Mouse (Mus musculus): Measurements from ENCODE around the gene Arhgef16.
A peak's percentile ranks its signal among the peaks of the same experiment; 100 is the strongest.

Gene Arhgef16

GRCm38 (mm10) chr4:154301466-154301881 lies at the start of gene Arhgef16:
TSS of gene Arhgef16 (minus strand) at chr4:154301676.
- DNase-seq = peak; percentile 42

DNA sequence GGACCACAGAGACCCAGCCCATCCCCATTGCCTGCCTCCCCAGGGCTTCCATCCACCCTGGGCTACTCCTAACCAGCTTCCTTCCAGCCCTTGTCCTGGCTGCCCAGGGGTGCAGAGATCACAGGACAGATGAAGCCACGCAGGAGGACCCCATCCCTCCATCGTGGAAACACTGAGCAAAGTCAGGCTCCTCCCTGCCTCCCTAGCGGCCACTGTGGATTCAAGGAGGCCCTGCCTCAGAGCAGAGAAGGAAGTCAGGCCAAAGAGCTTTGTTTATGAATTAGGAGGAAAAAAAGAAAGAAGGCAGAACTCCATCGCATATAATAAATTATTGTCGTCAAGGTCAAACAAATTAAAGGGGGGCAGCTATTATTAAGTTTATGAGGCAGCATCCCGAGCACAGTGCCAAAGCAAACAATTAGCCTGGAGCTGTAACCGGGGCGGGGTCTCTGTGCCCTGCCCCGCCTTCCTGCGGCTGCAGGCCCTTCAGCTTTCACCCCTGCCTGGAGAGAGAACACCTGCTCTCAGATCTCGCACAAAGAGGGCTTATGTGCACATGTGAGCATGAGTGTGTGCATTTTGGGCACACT lies 46.8 kb upstream of the Arhgef16 start:
- DNase-seq = no peak

GRCm38 (mm10) chr4:154346731-154347522 lies 45.5 kb upstream of the Arhgef16 start:
- no peak for DNase-seq

GRCm38 (mm10) chr4:154336650-154337049 lies 35.2 kb upstream of the Arhgef16 start:
- DNase-seq = no peak

- no peak for DNase-seq
Observed at GRCm38 (mm10) chr4:154335761-154336160, 34.3 kb upstream of the Arhgef16 start, which contains the start of gene B230104I21Rik. TSS of gene B230104I21Rik (plus strand) at chr4:154336127.

DNA sequence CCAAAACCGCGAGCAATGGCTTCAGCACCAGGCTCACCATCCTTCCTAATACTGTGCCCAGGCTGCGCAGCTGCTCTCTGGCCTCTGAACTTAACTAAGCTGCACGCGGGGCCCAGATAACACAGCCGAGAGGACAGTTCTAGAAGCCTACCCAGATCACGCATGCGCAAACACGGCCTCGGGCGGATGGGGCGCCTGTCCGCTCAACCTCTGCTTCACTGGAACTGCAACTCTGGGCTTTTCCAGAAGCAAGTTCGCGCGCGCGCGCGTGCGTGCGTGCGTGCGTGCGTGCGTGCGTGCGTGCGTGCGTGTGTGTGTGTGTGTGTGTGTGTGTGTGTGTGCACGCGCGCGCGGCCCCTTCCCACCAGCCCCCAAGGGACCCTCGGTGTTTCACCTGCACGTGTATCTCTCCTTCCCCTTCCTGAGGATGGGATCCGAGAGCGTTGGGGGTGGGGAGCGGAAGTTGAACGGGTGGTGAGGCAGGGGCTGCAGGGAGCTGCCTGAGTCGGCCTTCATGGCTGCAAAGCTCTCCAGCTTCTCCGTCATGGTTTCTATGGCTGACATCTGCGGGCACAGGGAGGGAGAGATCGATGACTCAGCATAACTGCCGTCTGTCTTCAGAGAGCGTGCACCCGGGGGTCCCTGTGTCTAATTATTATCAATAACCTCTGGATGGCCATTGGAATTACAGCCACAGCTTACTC lies 33.4 kb upstream of the Arhgef16 start:
- DNase-seq = peak; percentile 24

GRCm38 (mm10) chr4:154333300-154333699 lies 31.8 kb upstream of the Arhgef16 start:
- no peak for DNase-seq

DNA sequence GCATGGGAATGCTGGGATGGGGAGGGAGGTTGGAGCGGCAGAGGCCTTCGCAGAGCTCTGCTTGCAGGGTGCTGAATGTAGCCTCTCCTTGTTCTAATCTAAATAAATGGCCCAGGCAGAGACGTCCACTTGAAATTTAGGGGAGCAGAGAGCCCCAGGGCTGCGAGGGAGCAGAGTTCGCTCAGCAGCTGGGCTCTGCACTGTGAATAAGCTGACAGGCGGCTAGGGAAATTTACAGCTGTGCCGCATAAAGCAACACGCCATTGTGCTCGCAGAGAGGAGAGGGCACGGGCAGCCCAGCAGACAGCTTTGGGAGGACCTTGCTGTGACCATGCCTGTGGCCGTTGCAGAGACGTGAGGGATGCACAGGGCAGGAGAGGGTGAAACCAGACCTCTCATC lies 29.8 kb upstream of the Arhgef16 start:
- DNase-seq = no peak

GRCm38 (mm10) chr4:154330001-154330400 lies 28.5 kb upstream of the Arhgef16 start:
- no peak for DNase-seq

DNA sequence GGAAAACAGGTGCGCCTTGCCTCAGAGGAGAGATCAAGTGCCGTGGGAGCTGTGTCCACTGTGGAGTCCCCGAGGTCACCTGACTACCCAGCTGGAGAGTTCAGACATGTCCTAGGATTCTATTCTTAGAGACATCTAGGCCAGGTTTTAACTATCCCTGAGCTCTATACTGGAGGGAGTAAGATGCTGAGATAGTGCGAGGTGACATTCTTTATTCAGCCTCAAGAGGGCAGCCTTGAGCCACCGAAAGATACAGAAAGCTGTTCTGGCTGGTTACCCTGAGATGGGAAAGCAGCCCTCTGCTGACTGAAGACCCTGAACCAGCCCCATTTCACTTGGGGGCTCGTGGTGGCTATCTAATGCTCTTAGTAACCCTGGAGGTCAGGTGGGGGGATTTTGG lies 27.4 kb upstream of the Arhgef16 start:
- DNase-seq = peak; percentile 61

GRCm38 (mm10) chr4:154328431-154328830 lies 27.0 kb upstream of the Arhgef16 start:
- DNase-seq = no peak

- DNase-seq = no peak
Observed at GRCm38 (mm10) chr4:154325410-154325809, 23.9 kb upstream of the Arhgef16 start.

DNA sequence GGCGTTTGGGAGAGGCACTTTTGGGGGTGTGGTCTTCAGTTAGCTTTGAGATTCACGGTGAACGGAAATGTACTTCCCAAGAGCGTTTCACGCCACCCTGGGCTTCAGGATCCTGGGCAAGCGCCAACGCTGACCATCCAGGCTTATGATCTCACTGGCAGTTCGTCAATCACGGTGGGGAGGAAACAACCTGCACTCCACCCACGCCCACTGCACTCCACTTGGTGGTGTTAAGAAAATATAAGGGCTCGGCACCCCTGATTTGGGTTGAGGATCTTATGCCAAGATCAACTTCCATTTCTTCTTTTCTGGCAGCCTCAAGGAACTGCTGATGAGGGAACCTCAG lies 12.1 kb upstream of the Arhgef16 start:
- DNase-seq = no peak

DNA sequence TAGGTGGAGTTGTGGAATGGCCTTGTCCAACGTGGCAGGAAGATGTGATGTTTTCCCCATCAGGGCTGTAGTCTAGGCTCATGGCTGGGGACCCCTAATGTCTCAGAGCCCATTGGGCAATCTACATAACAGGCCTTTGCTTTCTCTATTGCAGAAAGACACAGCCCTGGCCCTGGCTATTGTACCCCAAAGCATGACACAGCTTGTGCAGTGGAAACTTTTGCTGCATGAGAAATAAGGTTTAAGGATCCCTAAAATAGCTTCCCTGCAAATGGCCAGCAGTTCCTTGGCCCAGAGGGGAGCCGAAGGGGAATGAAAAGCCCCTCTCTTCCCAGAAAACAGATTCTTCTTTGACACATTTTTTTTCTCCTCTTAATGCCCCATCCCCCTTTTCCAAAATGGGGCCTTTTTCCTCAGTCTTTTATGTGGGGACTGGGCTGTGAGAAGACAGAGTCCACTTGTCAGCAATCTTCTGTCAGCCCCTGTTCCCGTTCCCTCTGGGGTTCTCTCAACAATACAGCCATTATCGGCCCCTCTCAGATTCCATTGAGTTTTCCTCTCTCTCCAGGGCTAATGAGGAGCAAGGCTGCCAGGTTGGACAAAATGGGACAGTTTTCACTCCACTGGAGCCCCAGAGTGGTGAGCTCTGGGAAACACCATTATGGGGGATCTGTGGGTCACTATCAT lies 11.6 kb upstream of the Arhgef16 start:
- no peak for DNase-seq

GRCm38 (mm10) chr4:154312143-154312812 lies 10.8 kb upstream of the Arhgef16 start:
- no peak for DNase-seq

DNA sequence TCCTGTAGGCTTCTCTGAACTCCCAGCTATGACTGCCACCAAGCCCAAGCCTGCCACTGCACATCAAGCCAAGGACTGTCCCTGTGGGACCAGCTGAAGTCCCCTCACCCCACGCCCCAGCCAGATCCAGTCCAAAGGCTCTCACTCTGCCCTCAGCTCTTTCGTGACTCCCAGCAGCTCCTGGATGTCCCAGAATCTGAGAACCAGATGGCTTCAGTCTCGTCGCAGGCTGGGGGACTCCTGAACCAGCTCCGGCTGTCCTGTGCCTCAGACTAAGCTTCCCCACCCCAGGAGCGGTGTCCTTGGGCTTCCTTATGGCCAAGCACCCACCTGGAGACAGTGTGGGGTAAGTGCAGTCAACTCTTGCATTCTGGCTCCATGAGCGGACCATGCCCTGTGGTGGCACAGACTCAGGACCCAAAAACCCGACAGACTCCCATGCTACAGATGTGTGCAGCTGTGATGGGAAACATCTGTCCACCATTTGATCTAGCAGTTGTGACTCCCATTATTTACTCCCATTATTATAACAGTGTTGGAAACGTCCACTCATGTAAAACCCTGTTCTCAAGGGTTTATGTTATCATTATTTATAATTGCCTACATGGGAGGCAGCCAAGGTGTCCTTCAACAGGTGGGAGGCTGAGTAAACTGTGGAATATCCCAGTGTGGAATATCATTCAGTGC lies 9.2 kb upstream of the Arhgef16 start:
- DNase-seq = no peak

DNA sequence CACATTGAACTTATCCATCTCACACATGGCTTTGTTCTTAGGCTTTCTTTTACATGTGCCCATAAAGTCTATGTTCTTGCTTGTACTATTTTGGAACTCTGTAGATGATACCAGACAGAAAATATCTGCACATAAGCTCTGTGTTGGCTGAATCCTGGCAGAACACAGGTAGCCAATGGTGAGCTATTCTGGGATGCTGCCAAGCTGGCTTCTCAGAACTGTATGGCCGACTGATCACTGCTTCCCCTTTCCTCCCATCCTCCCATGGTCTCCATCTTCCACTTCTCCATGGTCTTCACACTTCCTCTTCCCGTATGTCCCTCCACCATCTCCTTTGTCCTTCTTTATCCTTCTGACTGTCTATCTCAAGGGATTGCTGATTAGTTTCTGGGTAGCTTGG lies 7.7 kb upstream of the Arhgef16 start:
- no peak for DNase-seq

DNA sequence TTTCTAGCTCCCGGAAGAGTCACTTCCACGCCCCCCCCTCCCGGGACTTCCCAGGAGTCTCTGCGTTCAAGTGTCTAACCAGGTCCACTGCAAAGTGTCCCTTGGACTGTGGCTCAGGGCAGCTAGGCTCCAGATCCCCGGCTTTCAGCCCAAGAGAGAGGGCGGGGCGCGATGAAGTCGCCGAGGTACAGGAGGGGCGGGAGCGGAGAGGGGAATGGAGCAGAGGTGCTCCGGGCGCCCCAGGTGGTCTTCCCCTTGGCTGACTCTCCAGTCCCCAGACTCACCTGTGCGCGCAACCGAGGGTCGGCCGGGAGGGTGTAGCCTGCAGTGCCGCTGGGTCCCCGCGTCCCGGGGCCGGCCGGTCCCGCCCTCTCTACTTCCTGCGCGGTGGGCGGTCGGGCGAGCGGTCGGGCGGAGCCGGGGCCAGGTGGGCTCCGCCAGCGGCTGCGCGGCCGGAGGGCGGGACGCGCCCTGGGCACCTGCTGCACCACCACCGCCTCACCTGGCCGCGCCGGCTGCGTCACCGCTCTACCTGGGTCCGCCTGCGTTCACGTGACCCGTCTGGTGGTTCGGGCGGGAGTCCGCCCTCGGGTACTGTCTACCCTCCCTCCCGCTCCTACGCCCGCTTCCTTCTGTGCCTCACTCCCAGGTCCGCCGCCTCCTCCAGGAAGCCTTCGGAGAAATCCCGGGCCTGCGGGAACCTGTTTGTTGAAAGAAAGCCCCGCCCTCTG lies 1.8 kb downstream of the Arhgef16 start:
- DNase-seq = no peak

DNA sequence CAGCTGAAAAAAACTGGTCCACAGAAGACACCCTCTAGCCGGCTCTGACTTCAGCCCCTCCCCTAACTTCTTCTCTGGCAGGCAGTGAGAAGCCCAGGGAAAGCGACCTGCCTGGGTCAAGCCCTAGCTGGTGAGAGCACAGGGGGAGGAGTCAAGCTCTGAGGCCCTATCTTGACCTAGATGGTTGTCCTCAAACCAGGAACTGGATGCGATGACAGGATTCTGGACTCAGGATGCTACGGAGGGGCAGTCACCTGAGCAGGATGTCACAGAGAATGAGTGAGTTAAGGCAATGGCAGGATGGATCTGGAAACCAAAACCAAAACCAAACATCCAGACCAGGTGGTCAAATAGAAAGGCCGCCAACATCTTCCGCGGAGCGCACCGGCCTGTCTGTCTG lies 3.7 kb downstream of the Arhgef16 start:
- no peak for DNase-seq

DNA sequence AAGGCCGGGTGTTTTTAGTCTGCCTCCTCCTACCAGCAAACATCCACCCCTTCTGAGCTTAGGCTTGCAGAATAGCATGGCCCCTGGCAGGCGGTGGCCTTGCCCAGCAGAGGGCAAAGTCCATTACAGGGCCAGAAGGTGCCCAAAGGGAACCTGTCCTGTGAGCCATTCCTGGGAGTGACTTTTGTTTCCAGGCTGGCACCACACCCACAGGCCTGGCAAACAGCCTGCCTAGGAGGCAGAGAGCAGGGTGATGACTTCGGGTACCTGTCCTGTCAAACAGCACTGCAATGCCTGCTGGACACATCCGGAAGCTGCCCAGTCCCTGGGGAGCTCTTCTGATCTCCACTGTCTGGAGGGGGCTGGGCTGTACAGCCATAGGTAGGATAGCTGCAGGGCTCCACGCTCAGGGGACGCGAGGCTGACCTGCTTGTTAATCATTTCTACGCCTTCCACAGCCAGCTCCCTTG lies 7.2 kb downstream of the Arhgef16 start:
- no peak for DNase-seq

- no peak for DNase-seq
Observed at GRCm38 (mm10) chr4:154293735-154294201, 7.7 kb downstream of the Arhgef16 start.

All from cerebellum, adult 8-10 months (tissue).